Mouse (Mus musculus) testis, adult 2 months (tissue): ENCODE data around the gene Wdr70.

Source experiments
- CTCF ChIP-seq: fragments of 200-500 bp; IDR thresholded peaks from 2 replicates; pipeline ENCODE4 v1.5.1; 2012; ENCODE audit warnings: low read depth, mild to moderate bottlenecking, inconsistent platforms, low read length, moderate library complexity; ENCODE audit not compliant: control insufficient read depth, insufficient read depth, insufficient replicate concordance
- POLR2A ChIP-seq: fragments of 200-500 bp; IDR thresholded peaks from 2 replicates; pipeline ENCODE4 v1.6.1; 2012; ENCODE audit warnings: low read depth, mild to moderate bottlenecking, inconsistent platforms, low read length, moderate library complexity; ENCODE audit not compliant: control insufficient read depth

DNA sequence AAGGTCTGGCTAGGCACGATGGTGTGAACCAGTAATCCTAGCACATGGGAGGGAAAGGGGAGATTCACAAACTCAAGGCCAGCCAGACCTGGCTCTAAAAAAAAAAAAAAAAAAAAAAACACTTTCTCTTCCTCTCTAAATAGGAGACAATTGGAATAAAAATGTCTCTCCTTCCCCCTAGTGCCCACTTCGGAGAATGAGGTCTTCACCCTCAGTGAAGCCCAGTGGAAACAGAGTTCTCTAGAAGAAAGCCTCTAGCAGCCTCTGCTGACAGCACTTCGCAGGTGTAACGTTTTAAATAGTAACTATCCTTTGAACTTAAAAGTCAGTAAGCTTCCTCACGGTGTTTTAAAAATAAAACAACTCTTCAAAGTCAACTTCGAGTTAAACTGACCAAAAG lies 33.8 kb downstream of the Wdr70 start:
- TF ChIP-seq CTCF (no peak), POLR2A (no peak)
